In genomic region chr2:104208415-104208814, GRCm38 (mm10) we compare ENCODE assay signal across 16 mouse cellular contexts.
DNase-seq lines count a peak whose midpoint lies in the region; ATAC-seq lines count a peak whose summit lies in the region.
"Had no signal": no experiment of that assay in that cellular context is flagged by ENCODE, and none has a peak within 500 bp of the region (broad histone marks: within the 10 kb centered on the region; RNA-seq: fewer than 3 reads in every experiment).

No protein-coding gene starts in this region.

- H3K27ac ChIP-seq in kidney, embryonic 16.5 days (ENCODE audit: low read length), result no peak overlapping the region
- H3K27ac ChIP-seq in forebrain, embryonic 12.5 days, result peak overlapping the region; percentile 66; the same call in 1 of the 2 replicates
- H3K27ac ChIP-seq in hindbrain, embryonic 12.5 days, result no peak overlapping the region
- peak overlapping the region; percentile 77 for H3K27ac ChIP-seq in midbrain, embryonic 15.5 days
- H3K27ac ChIP-seq: kidney, postnatal 0 days; lung, embryonic 15.5 days had no signal

- no peak overlapping the region for H3K9ac ChIP-seq in kidney, embryonic 16.5 days (replicated peaks; ENCODE audit: low read length)
- no peak overlapping the region for H3K9ac ChIP-seq in forebrain, embryonic 12.5 days
- H3K9ac ChIP-seq in hindbrain, embryonic 12.5 days, result no peak overlapping the region
- 0 out of 2 replicates have a peak overlapping the region, but pooled peaks have one; percentile 2 for H3K9ac ChIP-seq in midbrain, embryonic 15.5 days
- H3K9ac ChIP-seq: lung, embryonic 15.5 days had no signal

- no peak overlapping the region for H3K4me3 ChIP-seq in kidney, embryonic 16.5 days (ENCODE audit: low read length)
- no peak overlapping the region for H3K4me3 ChIP-seq in forebrain, embryonic 12.5 days (replicated peaks)
- no peak overlapping the region for H3K4me3 ChIP-seq in hindbrain, embryonic 12.5 days
- no peak overlapping the region for H3K4me3 ChIP-seq in midbrain, embryonic 15.5 days
- H3K4me3 ChIP-seq: lung, embryonic 15.5 days; myocyte had no signal

- no peak for DNase-seq in kidney, adult 11 months
- no peak for DNase-seq in Muller cell, postnatal 12 days (ENCODE audit: inconsistent ontology term)
- no peak for DNase-seq in gastrocnemius, postnatal 25 days
- no peak for DNase-seq in lung, postnatal 25 days (ENCODE audit: low spot score)
- DNase-seq: cerebellum, adult 11-12 months; spleen, adult 18-20 months; thymus, postnatal 14 days had no signal

- H3K27me3 ChIP-seq in kidney, embryonic 16.5 days (ENCODE audit: insufficient read depth, low read length), result no peaks in the 10 kb centered on the region
- H3K27me3 ChIP-seq in forebrain, embryonic 12.5 days, result no peaks in the 10 kb centered on the region
- H3K27me3 ChIP-seq in hindbrain, embryonic 12.5 days, result peaks cover 10% of the 10 kb centered on the region; the same call in 1 of the 2 replicates
- no peaks in the 10 kb centered on the region for H3K27me3 ChIP-seq in midbrain, embryonic 15.5 days (replicated peaks)
- H3K27me3 ChIP-seq: lung, embryonic 15.5 days had no signal

- ATAC-seq in kidney, embryonic 16.5 days (ENCODE audit: low FRiP score, low TSS enrichment), result 0 out of 2 replicates have a peak, but pooled peaks have one; percentile 12
- ATAC-seq in forebrain, embryonic 12.5 days (ENCODE audit: low FRiP score), result peak; percentile 31; the same call in 1 of the 2 replicates
- ATAC-seq in hindbrain, embryonic 12.5 days (ENCODE audit: low FRiP score), result peak; percentile 44
- peak; percentile 67 for ATAC-seq in midbrain, embryonic 15.5 days (replicated peaks)

- 46% methylated on average over 5 of the region's 5 CpGs for WGBS in kidney, embryonic 16.5 days
- 64% methylated on average over 5 of the region's 5 CpGs for WGBS in forebrain, embryonic 12.5 days
- WGBS in hindbrain, embryonic 12.5 days, result 62% methylated on average over 5 of the region's 5 CpGs
- 47% methylated on average over 5 of the region's 5 CpGs for WGBS in midbrain, embryonic 15.5 days

- H3K9me3 ChIP-seq in kidney, embryonic 16.5 days (ENCODE audit: low read length), result no peaks in the 10 kb centered on the region
- no peaks in the 10 kb centered on the region for H3K9me3 ChIP-seq in forebrain, embryonic 12.5 days
- H3K9me3 ChIP-seq in hindbrain, embryonic 12.5 days (replicated peaks), result no peaks in the 10 kb centered on the region
- no peaks in the 10 kb centered on the region for H3K9me3 ChIP-seq in midbrain, embryonic 15.5 days
- H3K9me3 ChIP-seq: G1E; lung, embryonic 15.5 days had no signal

- H3K36me3 ChIP-seq in kidney, embryonic 16.5 days (ENCODE audit: insufficient read depth, low read length), result no peaks in the 10 kb centered on the region
- H3K36me3 ChIP-seq in forebrain, embryonic 12.5 days (replicated peaks), result no peaks in the 10 kb centered on the region; the same call in 1 of the 2 replicates
- no peaks in the 10 kb centered on the region for H3K36me3 ChIP-seq in hindbrain, embryonic 12.5 days
- H3K36me3 ChIP-seq in midbrain, embryonic 15.5 days (replicated peaks), result 0 out of 2 replicates have a peak, but pooled peaks cover 10% of the 10 kb centered on the region
- H3K36me3 ChIP-seq: G1E; lung, embryonic 15.5 days had no signal

- no peak overlapping the region for H3K4me2 ChIP-seq in kidney, embryonic 16.5 days (replicated peaks; ENCODE audit: low read depth, low read length)
- peak overlapping the region; percentile 25 for H3K4me2 ChIP-seq in forebrain, embryonic 12.5 days
- H3K4me2 ChIP-seq in hindbrain, embryonic 12.5 days (replicated peaks), result peak overlapping the region; percentile 5; the same call in 1 of the 2 replicates
- peak overlapping the region; percentile 24 for H3K4me2 ChIP-seq in midbrain, embryonic 15.5 days
- H3K4me2 ChIP-seq: liver, embryonic 11.5 days; lung, embryonic 15.5 days had no signal

- peaks cover 5% of the 10 kb centered on the region for H3K4me1 ChIP-seq in kidney, embryonic 16.5 days (ENCODE audit: insufficient read depth, low read length)
- peaks cover 15% of the 10 kb centered on the region for H3K4me1 ChIP-seq in forebrain, embryonic 12.5 days
- H3K4me1 ChIP-seq in hindbrain, embryonic 12.5 days, result peaks cover 8% of the 10 kb centered on the region
- H3K4me1 ChIP-seq in midbrain, embryonic 15.5 days, result peaks cover 17% of the 10 kb centered on the region
- H3K4me1 ChIP-seq: lung, embryonic 15.5 days had no signal

Comparison
In these comparisons a context has a peak if more than half of its experiments do, and no peak if none do; other contexts are left out.
1. ATAC-seq: peak in every context shown above with its lines; median percentile 67 in midbrain, embryonic 15.5 days; 44 in hindbrain, embryonic 12.5 days; 31 in forebrain, embryonic 12.5 days; 12 in kidney, embryonic 16.5 days.
2. H3K27ac ChIP-seq: peak in forebrain, embryonic 12.5 days (single experiment) and midbrain, embryonic 15.5 days (single experiment); none in kidney, embryonic 16.5 days (single experiment) and hindbrain, embryonic 12.5 days (single experiment).